Mouse (Mus musculus): ENCODE data around the gene Unc5c.

- TF ChIP-seq CTCF (IDR thresholded peaks at IDR 0.05; ENCODE audit: low read depth) (no peak), EP300 (IDR thresholded peaks at IDR 0.05; ENCODE audit: low read depth) (no peak)
These were observed 1.0 kb downstream of the Unc5c start for GRCm38 (mm10) chr3:141466061-141466460.
